Mouse (Mus musculus) G1E (cell line): ENCODE measurements at regions not wholly inside any gene's neighbourhood (a gene's known extent, or its start where the extent isn't known, plus 50 kb on each side); places are given as distances from the start of the nearest gene placed in this dataset.

Experiments used
- ATAC-seq: 2 replicates; pipeline ENCODE4 v1.8.0; 2016; ENCODE audit warnings: mild to moderate bottlenecking; ENCODE audit not compliant: insufficient number of reproducible peaks, poor library complexity, low FRiP score, severe bottlenecking; ENCODE audit errors: extremely low read depth
- DNase-seq: peaks from one replicate; pipeline ENCODE4 v3.0.0; 2012; ENCODE audit warnings: low spot score
- H3K27me3 ChIP-seq: 2 replicates; pipeline ENCODE4 v1.6.1; 2012; ENCODE audit warnings: mild to moderate bottlenecking, low read length, inconsistent platforms; ENCODE audit not compliant: insufficient read depth
- H3K36me3 ChIP-seq: replicated peaks from 2 replicates; pipeline ENCODE3; 2012; ENCODE audit warnings: mild to moderate bottlenecking, inconsistent platforms
- H3K4me1 ChIP-seq: 2 replicates; pipeline ENCODE4 v1.6.1; 2012; ENCODE audit warnings: low read depth, low read length, inconsistent platforms, mixed read lengths; ENCODE audit not compliant: insufficient read depth
- H3K4me3 ChIP-seq: 2 replicates; pipeline ENCODE4 v1.5.1; 2012; ENCODE audit warnings: low read depth, mild to moderate bottlenecking, inconsistent platforms, low read length, moderate library complexity, mixed read lengths
- H3K9me3 ChIP-seq: replicated peaks from 2 replicates; pipeline ENCODE4 v1.6.1; 2012; ENCODE audit warnings: inconsistent platforms
- CTCF ChIP-seq: IDR thresholded peaks from 2 replicates; pipeline ENCODE4 v1.5.1; 2012; ENCODE audit warnings: low read depth, low read length, inconsistent platforms, mixed read lengths
- GATA1 ChIP-seq: IDR thresholded peaks from 2 replicates; pipeline ENCODE4 v1.6.1; 2012; ENCODE audit warnings: borderline replicate concordance, low read length, inconsistent platforms, mixed read lengths
- GATA2 ChIP-seq: IDR thresholded peaks from 2 replicates; pipeline ENCODE4 v1.6.1; 2012; ENCODE audit warnings: low read depth, low read length, inconsistent platforms, borderline replicate concordance
- POLR2AphosphoS5 ChIP-seq: IDR thresholded peaks from 2 replicates; pipeline ENCODE4 v1.6.1; 2012; ENCODE audit warnings: low read depth, low read length, inconsistent platforms; ENCODE audit not compliant: insufficient replicate concordance
- TAL1 ChIP-seq: conservative IDR thresholded peaks from 2 replicates; pipeline ENCODE4 v1.6.1; 2012; ENCODE audit warnings: low read depth, low read length, inconsistent platforms, mixed read lengths

DNA sequence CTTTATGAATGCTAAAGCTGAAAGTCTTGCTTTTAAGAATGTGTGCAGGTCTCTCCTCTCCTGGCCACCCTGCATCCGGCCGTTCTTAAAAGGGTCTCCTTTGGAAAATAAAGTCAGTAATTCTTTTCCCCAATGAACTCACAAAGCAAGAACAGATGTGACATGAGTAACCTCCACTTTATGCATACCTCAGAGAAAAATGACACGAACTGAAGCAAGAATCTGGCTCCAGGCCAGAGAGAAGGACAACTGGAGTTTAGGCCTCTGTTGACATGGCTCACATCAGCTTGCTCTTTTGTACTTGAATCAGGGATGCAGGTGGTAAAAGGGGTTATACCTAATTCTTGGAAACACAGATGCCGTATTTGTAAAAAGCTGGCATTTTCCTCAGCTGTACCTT is 368.0 kb upstream of the Pappa start:
- Histone ChIP-seq H3K36me3 (no peaks in the 10 kb centered on the region), H3K9me3 (peaks cover 5% of the 10 kb centered on the region), H3K4me3 (no peak overlapping the region), H3K27me3 (no peaks in the 10 kb centered on the region), H3K4me1 (no peaks in the 10 kb centered on the region)
- DNase-seq (no peak), ATAC-seq (no peak)
- TF ChIP-seq GATA2 (no peak), GATA1 (no peak), POLR2AphosphoS5 (no peak), CTCF (no peak), TAL1 (no peak)

DNA sequence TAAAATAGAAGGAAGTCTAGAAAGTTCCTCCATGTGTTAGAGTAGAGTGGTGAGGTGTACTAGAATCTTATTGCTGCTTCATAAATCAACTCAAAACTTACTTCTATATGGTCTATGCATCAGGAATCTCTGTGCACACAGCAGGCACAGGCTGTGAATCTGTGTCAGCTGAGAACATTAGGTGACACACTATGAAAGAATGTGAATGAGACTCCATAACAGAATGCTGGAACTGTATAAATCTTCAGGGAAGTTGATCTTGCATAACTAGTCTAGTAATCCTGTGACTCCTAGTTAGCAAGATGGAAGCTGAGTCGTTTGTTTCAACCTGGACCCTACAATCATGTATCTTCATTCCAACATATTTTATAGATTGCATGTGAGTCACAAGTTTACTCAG is 355.4 kb upstream of the Pappa start:
- H3K36me3 ChIP-seq: no peaks in the 10 kb centered on the region
- ATAC-seq (0 out of 2 replicates have a peak, but pooled peaks have one; percentile 15), DNase-seq (no peak)
- no peaks in the 10 kb centered on the region for H3K4me1 ChIP-seq
- no peak for TF ChIP-seq POLR2AphosphoS5
- no peak for TF ChIP-seq CTCF
- no peak for TF ChIP-seq GATA1
- TF ChIP-seq GATA2: no peak
- no peak for TF ChIP-seq TAL1
- H3K27me3 ChIP-seq: no peaks in the 10 kb centered on the region
- H3K4me3 ChIP-seq: no peak overlapping the region
- no peaks in the 10 kb centered on the region for H3K9me3 ChIP-seq

DNA sequence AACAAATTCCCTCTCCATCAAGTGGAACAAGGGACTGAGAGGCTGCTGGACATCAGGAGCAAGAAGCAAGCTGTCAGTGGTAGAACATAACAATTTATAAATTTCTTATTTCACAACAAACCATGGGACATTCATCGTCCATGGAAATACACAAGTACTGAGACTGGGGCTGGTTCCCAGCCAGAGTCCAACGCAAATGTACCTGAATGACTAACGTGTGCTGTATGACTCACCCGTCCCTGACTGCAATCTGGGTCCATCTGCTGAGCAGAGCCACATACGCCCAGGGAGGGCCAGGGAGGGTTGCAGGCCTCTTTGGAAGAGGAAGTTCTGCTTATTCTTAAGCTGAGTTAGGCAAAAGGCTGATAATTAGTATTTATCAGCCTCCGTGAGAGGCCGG is 320.1 kb upstream of the Pappa start:
- H3K4me1 ChIP-seq: no peaks in the 10 kb centered on the region
- H3K9me3 ChIP-seq: peaks cover 9% of the 10 kb centered on the region
- ATAC-seq (no peak), DNase-seq (no peak)
- H3K4me3 ChIP-seq: no peak overlapping the region
- H3K36me3 ChIP-seq: no peaks in the 10 kb centered on the region
- no peak for TF ChIP-seq TAL1
- TF ChIP-seq CTCF: no peak
- no peak for TF ChIP-seq POLR2AphosphoS5
- no peak for TF ChIP-seq GATA2
- no peak for TF ChIP-seq GATA1
- no peaks in the 10 kb centered on the region for H3K27me3 ChIP-seq

DNA sequence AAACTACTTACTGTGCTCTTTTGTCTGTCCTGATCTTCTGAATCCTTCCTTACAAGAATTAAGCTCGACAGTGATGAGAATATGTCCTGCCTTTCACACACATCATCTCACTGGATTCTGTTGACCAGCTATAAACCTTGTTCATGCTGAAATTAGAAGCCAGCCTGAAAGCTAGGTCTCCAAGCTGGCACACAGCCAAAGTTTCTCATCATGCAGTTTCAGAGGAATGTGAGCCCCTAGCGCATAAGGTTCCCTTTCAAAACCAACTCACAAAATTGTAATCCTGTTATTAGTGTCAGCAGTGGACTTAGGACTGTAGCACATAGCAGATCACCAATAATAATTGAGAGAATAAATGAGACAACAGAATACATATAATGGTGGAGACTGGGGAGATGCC is 319.0 kb upstream of the Pappa start:
- ATAC-seq: no peak
- H3K36me3 ChIP-seq: no peaks in the 10 kb centered on the region
- no peaks in the 10 kb centered on the region for H3K4me1 ChIP-seq
- H3K27me3 ChIP-seq: no peaks in the 10 kb centered on the region
- no peak for DNase-seq
- H3K9me3 ChIP-seq: peaks cover 9% of the 10 kb centered on the region
- no peak overlapping the region for H3K4me3 ChIP-seq
- TF ChIP-seq TAL1 (no peak), POLR2AphosphoS5 (no peak), GATA2 (no peak), CTCF (no peak), GATA1 (no peak)

DNA sequence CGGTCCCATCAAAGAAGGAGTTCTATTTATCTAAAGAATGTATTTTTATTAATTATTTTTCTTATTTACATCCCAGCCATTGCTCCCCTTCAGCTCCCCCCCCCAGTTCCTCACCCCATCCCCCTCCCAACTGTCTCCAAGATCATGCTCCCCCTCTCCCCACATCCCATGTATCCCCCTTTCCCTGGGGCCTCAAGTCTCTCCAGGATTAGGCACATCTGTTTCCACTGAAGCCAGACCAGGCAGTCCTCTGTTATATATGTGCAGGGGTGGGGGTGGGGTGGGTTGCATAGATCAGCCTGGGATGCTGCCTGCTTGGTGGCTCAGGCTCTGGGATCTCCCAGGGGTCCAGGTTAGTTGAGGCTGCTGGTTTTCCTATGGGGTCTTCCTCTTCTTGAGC is 316.8 kb upstream of the Pappa start:
- peaks cover 6% of the 10 kb centered on the region for H3K9me3 ChIP-seq
- ATAC-seq: no peak
- TF ChIP-seq POLR2AphosphoS5 (no peak), GATA2 (no peak), GATA1 (no peak)

DNA sequence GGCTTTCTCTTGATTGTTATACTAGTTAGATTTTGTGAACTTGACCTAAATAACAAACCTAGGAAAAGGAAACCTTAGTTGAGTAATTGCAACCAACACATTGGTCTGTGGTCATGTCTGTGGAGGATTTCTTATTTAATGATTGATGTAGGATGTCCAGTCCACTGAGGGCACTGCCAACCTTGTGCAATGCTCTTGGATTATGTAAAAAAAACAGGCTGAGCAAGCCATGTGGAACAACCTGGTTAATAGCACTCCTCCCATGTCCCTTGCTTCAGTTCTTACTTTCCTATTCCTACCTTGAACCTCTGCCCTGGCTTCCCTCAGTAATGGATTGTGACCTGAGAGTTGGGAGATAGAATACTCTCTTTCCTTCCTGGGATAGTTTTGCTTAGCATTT is 312.0 kb upstream of the Pappa start:
- no peaks in the 10 kb centered on the region for H3K27me3 ChIP-seq
- ATAC-seq (no peak), DNase-seq (no peak)
- no peaks in the 10 kb centered on the region for H3K36me3 ChIP-seq
- TF ChIP-seq GATA2 (no peak), TAL1 (no peak), GATA1 (no peak), POLR2AphosphoS5 (no peak), CTCF (no peak)
- peaks cover 2% of the 10 kb centered on the region for H3K9me3 ChIP-seq
- H3K4me1 ChIP-seq: no peaks in the 10 kb centered on the region
- H3K4me3 ChIP-seq: no peak overlapping the region

More for the DNA sequence above, 316.8 kb upstream of the Pappa start:
- Histone ChIP-seq H3K4me3 (no peak overlapping the region), H3K36me3 (no peaks in the 10 kb centered on the region), H3K27me3 (no peaks in the 10 kb centered on the region), H3K4me1 (no peaks in the 10 kb centered on the region)
- no peak for DNase-seq

DNA sequence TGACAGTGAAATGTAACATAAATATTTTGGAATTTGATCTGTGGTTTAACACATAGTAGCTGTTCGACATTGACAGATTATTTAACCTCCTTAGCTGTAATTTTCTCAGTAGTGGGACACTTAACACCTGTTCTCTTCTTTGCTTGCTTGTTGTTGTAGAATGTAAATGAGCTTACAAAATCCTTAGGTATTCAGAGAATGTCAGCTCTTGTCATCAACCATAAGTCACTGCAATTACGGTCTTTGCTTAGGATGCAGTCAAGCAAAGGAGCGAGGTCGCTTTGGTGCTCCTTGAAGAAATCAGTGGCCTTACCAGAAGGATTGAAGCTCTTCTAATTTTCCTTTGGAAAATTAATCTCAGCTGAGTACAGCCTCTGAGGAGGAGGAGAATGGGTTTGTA is 311.2 kb upstream of the Pappa start:
- H3K9me3 ChIP-seq: peaks cover 2% of the 10 kb centered on the region
- no peaks in the 10 kb centered on the region for H3K4me1 ChIP-seq
- H3K36me3 ChIP-seq: no peaks in the 10 kb centered on the region
- H3K4me3 ChIP-seq: no peak overlapping the region
- ATAC-seq (no peak), DNase-seq (no peak)
- no peak for TF ChIP-seq POLR2AphosphoS5
- TF ChIP-seq GATA2: no peak
- TF ChIP-seq GATA1: no peak
- no peak for TF ChIP-seq TAL1
- no peak for TF ChIP-seq CTCF
- no peaks in the 10 kb centered on the region for H3K27me3 ChIP-seq
